Mouse (Mus musculus) retina, embryonic 14.5 days (tissue): ENCODE measurements around the gene Tbc1d2.
"Not testable (repeated sequence)": the region's sequence is repeated elsewhere in the genome, so short reads cannot be mapped to it uniquely, and the experiment has no call there.

Source experiments
- DNase-seq: peaks from one replicate; pipeline ENCODE4 v3.0.0-alpha.2; 2015; ENCODE audit warnings: low spot score

The Tbc1d2 gene

DNA sequence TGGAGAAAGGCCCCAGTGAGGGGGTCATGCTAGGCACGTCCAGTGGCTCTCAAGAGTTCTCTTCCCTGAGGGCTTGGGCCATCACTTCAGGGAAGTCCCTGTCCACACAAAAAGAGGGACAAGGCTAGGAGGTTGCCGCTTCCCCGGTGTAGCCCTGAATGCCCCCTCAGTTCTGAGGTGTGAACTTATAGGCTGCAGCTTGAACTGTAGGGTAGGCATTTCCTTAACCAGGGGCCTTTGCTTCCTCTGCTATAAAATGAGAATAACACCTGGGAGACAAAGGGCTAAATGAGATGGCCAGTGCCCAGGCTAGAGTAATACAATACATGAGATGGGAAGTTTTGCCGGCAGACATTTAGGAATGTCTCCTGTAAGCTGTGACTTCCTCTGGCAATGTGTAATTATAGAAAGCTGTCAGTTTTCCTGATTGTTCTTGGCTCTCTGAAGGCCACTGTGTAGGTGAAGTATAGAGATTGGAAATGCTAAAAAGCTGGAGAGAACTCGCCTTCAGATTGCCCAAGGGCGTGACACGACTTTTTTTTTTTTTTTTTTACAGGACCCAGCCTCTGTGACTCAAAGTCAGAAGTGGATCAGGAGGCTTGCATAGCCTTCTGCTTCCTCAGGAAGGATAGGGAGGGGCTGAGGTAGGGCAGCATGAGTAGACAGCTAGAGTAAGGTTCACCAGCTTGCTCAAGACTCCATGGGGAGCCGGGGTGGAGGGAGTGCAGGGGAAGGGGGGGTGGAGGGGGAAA lies 6.9 kb downstream of the Tbc1d2 start:
- no peak for DNase-seq

GRCm38 (mm10) chr4:46641283-46641682 lies 8.7 kb downstream of the Tbc1d2 start:
- DNase-seq = no peak

- no peak for DNase-seq
Measured at GRCm38 (mm10) chr4:46639866-46640265, 10.1 kb downstream of the Tbc1d2 start.

GRCm38 (mm10) chr4:46637250-46637649 lies 12.8 kb downstream of the Tbc1d2 start:
- not testable (repeated sequence) for DNase-seq

DNA sequence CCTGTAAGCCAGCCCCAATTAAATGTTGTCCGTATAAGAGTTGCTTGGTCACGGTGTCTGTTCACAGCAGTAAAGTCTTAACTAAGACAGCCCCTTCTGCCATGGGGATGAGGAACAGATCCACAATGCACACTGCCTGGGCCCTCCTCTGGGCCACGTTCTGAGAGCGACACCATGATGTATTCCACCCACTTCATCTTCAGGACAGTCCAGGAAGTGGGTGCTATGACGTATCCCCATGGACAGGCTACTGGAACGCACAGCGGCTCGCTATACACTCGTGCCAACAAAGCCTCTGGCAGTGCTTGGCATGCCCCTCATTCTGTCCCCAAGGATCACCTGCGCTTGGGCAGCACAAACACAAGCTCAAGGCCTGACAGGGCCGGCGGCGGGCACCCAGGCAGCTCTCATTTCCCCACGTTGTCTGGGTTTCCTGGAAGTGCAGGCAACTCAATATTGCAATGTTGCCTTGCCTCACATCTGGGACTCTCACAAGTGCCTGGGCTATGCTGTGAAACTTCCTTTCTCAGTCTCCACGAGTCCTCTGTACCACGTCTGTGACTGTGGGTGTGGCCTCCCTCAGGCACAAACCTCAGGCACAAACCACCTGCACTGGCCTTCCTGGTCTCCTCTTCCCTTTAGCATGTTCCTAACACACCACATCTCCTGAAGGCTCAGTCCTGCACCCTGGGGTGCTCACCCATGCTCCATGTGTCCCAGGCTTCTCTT lies 14.1 kb downstream of the Tbc1d2 start:
- DNase-seq = no peak

GRCm38 (mm10) chr4:46634881-46635280 lies 15.1 kb downstream of the Tbc1d2 start:
- no peak for DNase-seq

DNA sequence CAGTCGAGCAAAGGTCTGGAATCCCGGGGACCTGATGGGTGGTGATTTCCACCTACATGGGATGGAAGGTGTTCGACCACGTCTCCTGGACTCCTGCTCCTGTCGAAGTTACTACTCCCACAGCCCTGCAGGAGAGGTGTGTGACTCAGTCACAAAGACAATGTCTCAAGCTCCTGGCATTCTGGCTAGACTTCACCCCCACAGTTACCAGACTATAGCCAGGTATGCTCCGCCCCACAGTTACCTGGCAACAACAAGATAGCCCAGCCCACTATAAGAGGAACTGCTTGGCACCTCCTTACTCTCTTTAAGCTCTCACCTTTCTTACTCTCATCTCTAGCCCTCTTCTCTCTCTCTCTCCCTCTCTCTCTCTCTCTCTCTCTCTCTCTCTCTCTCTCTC lies 16.4 kb downstream of the Tbc1d2 start:
- not testable (repeated sequence) for DNase-seq

- DNase-seq = no peak
Measured at GRCm38 (mm10) chr4:46632465-46632864, 17.5 kb downstream of the Tbc1d2 start.

DNA sequence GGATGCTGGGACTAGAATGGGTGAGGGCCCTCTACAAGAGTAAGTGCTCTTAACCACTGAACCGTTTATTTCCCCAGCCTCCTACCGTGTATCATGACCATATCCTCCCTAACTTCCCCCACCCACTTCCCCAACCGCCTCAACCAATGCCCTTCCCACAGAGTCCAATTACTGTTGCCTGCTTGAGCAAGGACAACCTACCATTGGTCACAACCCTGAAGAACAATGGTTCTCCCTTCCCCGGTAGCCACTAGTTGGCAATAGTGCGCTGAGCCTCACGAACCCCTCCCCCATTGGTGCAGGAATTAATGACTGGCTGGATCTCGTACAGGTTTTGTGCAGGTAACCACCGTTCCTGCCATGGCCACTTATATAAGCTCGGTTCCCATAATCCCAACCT lies 19.6 kb downstream of the Tbc1d2 start:
- no peak for DNase-seq

- DNase-seq = no peak
Measured at GRCm38 (mm10) chr4:46628873-46629272, 21.1 kb downstream of the Tbc1d2 start.

GRCm38 (mm10) chr4:46628081-46628480 lies 21.9 kb downstream of the Tbc1d2 start:
- DNase-seq = no peak

DNA sequence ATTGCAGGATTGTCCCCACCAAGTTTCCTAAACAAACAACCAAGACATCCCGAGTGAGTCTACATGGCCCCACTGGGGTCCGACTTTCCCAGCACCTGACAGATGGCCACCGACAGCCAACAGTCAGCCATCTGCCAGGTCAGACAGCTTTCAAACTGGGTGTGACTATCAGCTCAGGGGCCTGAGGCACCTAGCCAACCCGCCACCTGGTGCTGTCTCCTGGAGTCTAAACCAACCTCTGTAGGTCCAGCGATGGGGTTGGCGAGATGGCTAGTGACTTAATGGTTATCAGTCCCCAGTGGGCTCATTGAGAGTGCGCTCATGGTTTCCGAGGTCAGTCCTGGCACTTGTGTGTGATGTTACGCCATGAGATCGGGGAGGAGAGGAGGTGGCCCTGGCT lies 24.9 kb downstream of the Tbc1d2 start:
- no peak for DNase-seq

GRCm38 (mm10) chr4:46623007-46623406 lies 27.0 kb downstream of the Tbc1d2 start:
- no peak for DNase-seq

DNA sequence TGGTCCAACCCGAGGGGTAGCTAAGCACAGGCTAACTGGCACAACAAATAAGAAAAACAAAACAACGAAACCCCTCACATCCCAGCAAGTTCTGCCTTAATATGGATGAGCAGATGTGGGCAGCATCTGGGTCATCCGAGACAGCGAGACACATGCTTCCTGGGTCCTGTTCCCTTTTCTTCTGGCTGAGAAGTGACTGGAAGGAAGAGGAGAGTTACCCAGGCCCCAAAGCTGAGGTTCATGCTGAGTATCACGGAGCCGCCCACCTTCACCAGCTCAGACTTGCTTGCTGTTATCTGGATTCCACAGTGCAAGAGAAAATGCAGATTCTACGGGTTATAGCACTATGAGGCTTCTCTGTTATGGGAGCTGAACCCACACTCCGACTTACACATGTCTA lies 29.1 kb downstream of the Tbc1d2 start:
- no peak for DNase-seq

GRCm38 (mm10) chr4:46620330-46620729 lies 29.7 kb downstream of the Tbc1d2 start:
- DNase-seq = peak; percentile 64

GRCm38 (mm10) chr4:46618196-46618817 lies 31.7 kb downstream of the Tbc1d2 start:
- peak; percentile 40 for DNase-seq

DNA sequence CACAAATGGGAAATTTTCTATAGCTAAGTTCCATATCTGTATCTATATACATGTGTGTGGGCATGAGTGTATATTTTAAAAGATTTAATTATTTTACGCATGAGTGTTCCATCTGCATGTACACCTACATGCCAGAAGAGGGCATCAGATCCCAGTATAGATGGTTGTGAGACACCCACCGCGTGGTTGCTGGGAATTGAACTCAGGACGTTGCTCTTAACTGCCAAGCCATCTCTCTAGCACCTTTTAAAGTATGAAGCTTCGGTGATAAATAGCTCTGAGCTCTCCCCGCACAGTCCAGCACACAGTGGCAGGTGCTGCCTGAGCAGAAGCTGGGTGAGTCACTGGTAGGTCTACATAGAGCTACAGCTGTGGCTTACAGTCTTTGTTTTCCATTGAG lies 32.6 kb downstream of the Tbc1d2 start:
- no peak for DNase-seq

- DNase-seq = no peak
Measured at GRCm38 (mm10) chr4:46614641-46615040, 35.4 kb downstream of the Tbc1d2 start.

DNA sequence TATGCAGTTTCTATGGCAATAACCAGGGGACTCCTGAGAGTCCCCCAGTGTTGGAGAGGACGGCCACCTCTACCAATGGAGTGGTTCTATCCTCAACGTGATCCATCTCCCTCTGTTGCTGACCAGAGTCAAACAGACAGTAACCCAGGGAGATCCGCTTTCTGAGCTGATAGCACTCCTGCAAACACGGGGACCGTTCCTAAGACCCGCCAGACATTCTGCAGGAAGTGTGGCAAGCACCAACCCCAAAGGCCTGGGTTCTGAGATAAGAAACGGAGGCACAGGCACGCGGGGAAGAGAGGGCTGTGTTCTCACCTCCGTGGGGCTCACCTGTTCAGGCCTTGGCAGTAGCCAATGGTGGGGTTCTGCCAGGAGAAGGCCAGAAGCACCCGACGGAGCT lies 36.4 kb downstream of the Tbc1d2 start:
- no peak for DNase-seq

DNA sequence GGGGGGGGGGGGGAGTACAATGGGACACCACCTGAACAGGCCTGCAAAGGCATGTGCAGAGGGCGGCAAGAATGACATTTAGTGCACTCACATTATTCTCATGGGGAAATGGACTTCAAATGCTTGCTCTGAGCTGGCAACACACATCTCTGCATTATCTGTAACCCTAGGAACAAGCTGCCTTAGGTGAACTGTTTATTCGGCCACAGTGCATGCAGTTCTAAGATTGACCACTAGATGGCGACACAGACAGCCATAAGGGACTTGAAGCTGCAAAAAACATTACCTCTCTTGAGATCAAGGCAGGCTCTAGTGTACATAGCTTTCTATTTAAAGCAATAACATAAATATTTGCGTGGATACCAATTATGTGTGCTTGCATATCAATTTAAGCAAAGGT lies 38.8 kb downstream of the Tbc1d2 start:
- peak; percentile 96 for DNase-seq

- DNase-seq = no peak
Measured at GRCm38 (mm10) chr4:46607601-46608000, 42.4 kb downstream of the Tbc1d2 start.

- no peak for DNase-seq
Measured at GRCm38 (mm10) chr4:46605451-46605850, 44.6 kb downstream of the Tbc1d2 start.

DNA sequence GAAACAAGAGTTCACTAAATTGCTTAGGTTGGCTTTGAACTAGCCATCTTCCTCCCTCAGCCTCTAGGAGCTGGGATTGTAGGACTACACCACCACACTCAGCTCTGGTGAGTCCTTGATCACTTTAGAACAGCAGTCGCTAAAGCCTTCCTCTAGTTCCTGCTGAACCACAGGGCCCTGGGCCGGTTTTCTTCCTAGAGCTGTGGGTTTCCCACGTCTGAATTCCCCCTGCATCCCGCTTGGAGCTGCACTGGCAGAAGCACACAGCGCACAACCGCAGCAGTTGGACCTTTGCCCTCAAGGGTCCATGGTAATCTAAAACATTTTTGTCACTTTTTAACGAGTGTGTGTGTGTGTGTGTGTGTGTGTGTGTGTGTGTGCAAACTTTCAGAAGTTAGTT lies 47.3 kb downstream of the Tbc1d2 start:
- no peak for DNase-seq
